Mouse (Mus musculus): ENCODE measurements around the gene Gdap2.

Gdap2 gene

DNA sequence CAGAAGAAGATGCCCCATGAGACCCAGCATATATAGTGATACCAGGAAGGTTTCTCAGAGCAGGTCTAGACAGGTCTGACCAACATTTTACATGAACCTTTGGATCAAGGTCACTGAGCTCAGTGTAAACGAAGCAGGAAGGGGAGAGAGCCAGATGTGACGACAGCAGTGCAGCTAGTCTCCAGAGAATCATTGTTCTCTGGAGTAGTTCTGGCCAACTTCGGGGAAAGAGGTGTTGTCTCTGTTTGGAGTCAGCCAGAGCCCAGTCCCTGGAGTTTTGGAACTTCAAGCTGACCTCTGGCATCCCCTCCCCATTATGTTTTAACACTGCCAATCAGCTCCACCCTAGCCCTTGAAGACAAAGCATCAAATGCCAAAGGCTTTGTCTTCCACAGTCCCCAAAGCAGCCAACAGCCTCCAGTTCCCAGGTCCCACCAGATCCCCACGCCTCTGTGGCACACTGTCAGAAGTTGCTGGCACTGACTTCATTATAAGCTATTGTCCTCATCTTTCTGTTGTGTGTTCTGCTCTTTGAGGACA lies 84.2 kb downstream of the Gdap2 start:
- no peak for DNase-seq (ENCODE audit: low spot score)

All from ovary, postnatal 10 days (tissue).